Mouse (Mus musculus) thymus, postnatal 36 days (tissue): ENCODE data around the gene Gm17581.
A peak's percentile ranks its signal among the peaks of the same experiment; 100 is the strongest.
"Not testable (repeated sequence)": the region's sequence is repeated elsewhere in the genome, so short reads cannot be mapped to it uniquely, and the experiment has no call there.

ENCODE experiments used
- DNase-seq, 2 experiments: peaks; one replicate each; pipeline ENCODE4 v3.0.0; 2022; ENCODE audit warnings: mixed read lengths in 2 of 2

Gene Gm17581

GRCm38 (mm10) chr2:155736936-155737335, 1.3 kb upstream of the Gm17581 start:
- DNase-seq: no peak

- no peak for DNase-seq
Measured at GRCm38 (mm10) chr2:155735080-155735479, 586 bp downstream of the Gm17581 start.

GRCm38 (mm10) chr2:155729158-155729645, 6.5 kb downstream of the Gm17581 start, which contains the start of gene Edem2:
Gene Edem2 (minus strand): TSS chr2:155729475.
- peak; percentile 91 to 94 for DNase-seq

- no peak for DNase-seq
Measured at GRCm38 (mm10) chr2:155728742-155729141, 6.9 kb downstream of the Gm17581 start.

GRCm38 (mm10) chr2:155727764-155728395, 7.8 kb downstream of the Gm17581 start:
- DNase-seq: no peak

GRCm38 (mm10) chr2:155726302-155726701, 9.4 kb downstream of the Gm17581 start:
- no peak for DNase-seq

- no peak for DNase-seq
Measured at GRCm38 (mm10) chr2:155724526-155724925, 11.1 kb downstream of the Gm17581 start.

GRCm38 (mm10) chr2:155724036-155724435, 11.6 kb downstream of the Gm17581 start:
- no peak for DNase-seq

GRCm38 (mm10) chr2:155720585-155720984, 15.1 kb downstream of the Gm17581 start:
- no peak for DNase-seq

- DNase-seq: no peak
Measured at GRCm38 (mm10) chr2:155717082-155717990, 18.3 kb downstream of the Gm17581 start.

GRCm38 (mm10) chr2:155710557-155710956, 25.1 kb downstream of the Gm17581 start:
- DNase-seq: no peak

- DNase-seq: no peak
Measured at GRCm38 (mm10) chr2:155707251-155707650, 28.4 kb downstream of the Gm17581 start.

- no peak for DNase-seq
Measured at GRCm38 (mm10) chr2:155703630-155704029, 32.0 kb downstream of the Gm17581 start.

- no peak for DNase-seq
Measured at GRCm38 (mm10) chr2:155701399-155701919, 34.2 kb downstream of the Gm17581 start.

GRCm38 (mm10) chr2:155698443-155698842, 37.2 kb downstream of the Gm17581 start:
- not testable (repeated sequence) for DNase-seq

- no peak for DNase-seq
Measured at GRCm38 (mm10) chr2:155696851-155697250, 38.8 kb downstream of the Gm17581 start.

- peak; percentile 82 to 84 for DNase-seq
Measured at GRCm38 (mm10) chr2:155696091-155696558, 39.5 kb downstream of the Gm17581 start.

GRCm38 (mm10) chr2:155695316-155695715, 40.4 kb downstream of the Gm17581 start:
- DNase-seq: no peak

- DNase-seq: no peak
Measured at GRCm38 (mm10) chr2:155694564-155694963, 41.1 kb downstream of the Gm17581 start.

GRCm38 (mm10) chr2:155693136-155693535, 42.5 kb downstream of the Gm17581 start:
- no peak for DNase-seq

- DNase-seq: peak; percentile 96 to 98
Measured at GRCm38 (mm10) chr2:155691723-155692493, 43.8 kb downstream of the Gm17581 start, which contains the start of gene Trpc4ap. Gene Trpc4ap (minus strand): TSS chr2:155692384.

GRCm38 (mm10) chr2:155691336-155691722, 44.3 kb downstream of the Gm17581 start:
- DNase-seq: no peak
